In genomic region chr2:26429851-26430250, GRCm38 (mm10) we compare ENCODE assay signal across 21 mouse cellular contexts.
"Had no signal": no experiment of that assay in that cellular context is flagged by ENCODE, and none has a peak within 500 bp of the region (broad histone marks: within the 10 kb centered on the region; RNA-seq: fewer than 3 reads in every experiment).

No protein-coding gene starts in this region.

- DNase-seq: kidney, adult 2 months; kidney, postnatal 10 days; kidney, postnatal 4 days; layer of hippocampus, adult 9-11 months; layer of hippocampus, postnatal 36 days; lung, postnatal 10 days; lung, postnatal 36 days; right cerebral cortex, adult 18-20 months; right cerebral cortex, postnatal 14 days; right cerebral cortex, postnatal 4 days; thymus, postnatal 36 days had no signal

- H3K4me3 ChIP-seq: kidney, embryonic 15.5 days; left cerebral cortex, adult 2 months; lung, embryonic 15.5 days; megakaryocyte, embryonic 14.5 days; midbrain, embryonic 10.5 days; midbrain, embryonic 13.5 days; myocyte had no signal

- H3K4me2 ChIP-seq: kidney, embryonic 15.5 days; lung, embryonic 15.5 days; midbrain, embryonic 13.5 days had no signal

- ATAC-seq: intestine, embryonic 16.5 days; midbrain, embryonic 13.5 days; midbrain, embryonic 16.5 days had no signal

- H3K27me3 ChIP-seq: kidney, embryonic 15.5 days; lung, embryonic 15.5 days; megakaryocyte, embryonic 14.5 days; midbrain, embryonic 13.5 days had no signal

- H3K4me1 ChIP-seq: kidney, embryonic 15.5 days; lung, embryonic 15.5 days; midbrain, embryonic 10.5 days had no signal

- H3K9me3 ChIP-seq: kidney, embryonic 15.5 days; lung, embryonic 15.5 days; megakaryocyte, embryonic 14.5 days; midbrain, embryonic 10.5 days; midbrain, embryonic 13.5 days had no signal

- H3K27ac ChIP-seq: kidney, embryonic 15.5 days; left cerebral cortex, adult 2 months; liver, embryonic 14.5 days; lung, embryonic 15.5 days; midbrain, embryonic 10.5 days; midbrain, embryonic 13.5 days had no signal

- H3K9ac ChIP-seq: kidney, embryonic 15.5 days; liver, embryonic 14.5 days; lung, embryonic 15.5 days; midbrain, embryonic 13.5 days had no signal
